Mouse (Mus musculus) bone marrow, adult 2 months (tissue): Measurements from ENCODE around the gene Foxs1.

Experiments used
- CTCF ChIP-seq: fragments of 200-500 bp; IDR thresholded peaks from 2 replicates; pipeline ENCODE4 v1.5.1; 2011; ENCODE audit warnings: low read length, control low read depth; ENCODE audit not compliant: control insufficient read depth, insufficient read depth
- POLR2A ChIP-seq: fragments of 200-500 bp; IDR thresholded peaks from 2 replicates; pipeline ENCODE4 v1.6.1; 2011; ENCODE audit warnings: low read depth, mild to moderate bottlenecking, control low read depth, low read length, borderline replicate concordance; ENCODE audit not compliant: control insufficient read depth

GRCm38 (mm10) chr2:152922376-152922775, 10.6 kb downstream of the Foxs1 start:
- TF ChIP-seq POLR2A (no peak), CTCF (no peak)
